Mouse (Mus musculus) kidney, embryonic 15.5 days (tissue): ENCODE results near the gene Spag17. TPM values are rescaled to one million over a fixed set of nuclear protein-coding genes. Genes with fewer than 3 reads are reported as not detected.

Source experiments
- ATAC-seq: fragments of 200-750 bp; cut with Nextera tagmentation; replicated peaks from 2 replicates; pipeline ENCODE4 v1.8.0; 2017; ENCODE audit warnings: moderate TSS enrichment; ENCODE audit not compliant: low FRiP score
- H3K27ac ChIP-seq: fragments of 300-500 bp; sonication (generic); 2 replicates; pipeline ENCODE4 v1.5.1; 2015; ENCODE audit warnings: mild to moderate bottlenecking, inconsistent platforms
- H3K27me3 ChIP-seq: fragments of 300-500 bp; sonication (generic); 2 replicates; pipeline ENCODE4 v1.6.1; 2015; ENCODE audit warnings: inconsistent platforms
- H3K36me3 ChIP-seq: fragments of 300-500 bp; sonication (generic); 2 replicates; pipeline ENCODE4 v1.6.1; 2015; ENCODE audit warnings: inconsistent platforms
- H3K4me1 ChIP-seq: fragments of 300-500 bp; sonication (generic); 2 replicates; pipeline ENCODE4 v1.6.1; 2015; ENCODE audit warnings: inconsistent platforms
- H3K4me2 ChIP-seq: fragments of 300-500 bp; sonication (generic); 2 replicates; pipeline ENCODE4 v1.6.1; 2015; ENCODE audit warnings: moderate library complexity, mild to moderate bottlenecking, inconsistent platforms
- H3K4me3 ChIP-seq: fragments of 300-500 bp; sonication (generic); replicated peaks from 2 replicates; pipeline ENCODE4 v1.5.1; 2015; ENCODE audit warnings: mild to moderate bottlenecking, inconsistent platforms
- H3K9ac ChIP-seq: fragments of 300-500 bp; sonication (generic); 2 replicates; pipeline ENCODE4 v1.6.1; 2015; ENCODE audit warnings: mild to moderate bottlenecking, inconsistent platforms
- H3K9me3 ChIP-seq: fragments of 300-500 bp; sonication (generic); replicated peaks from 2 replicates; pipeline ENCODE4 v1.6.1; 2016; ENCODE audit warnings: inconsistent platforms
- WGBS: fragments of 180-500 bp; shearing (Covaris S2); methylation state at CpG from one replicate; pipeline ENCODE4 v1.1.7; 2015; ENCODE audit warnings: mixed read lengths; 5-methylcytosine and 5-hydroxymethylcytosine counted together
- polyA plus RNA-seq: library from polyadenylated mRNA; unstranded; fragments of >200 nt; fragmentation: Nextera tagmentation; extraction: Ambion mirVana; gene quantifications from 2 replicates; pipeline ENCODE4 v1.2.1, GENCODE M21; 2015

Spag17 gene
- polyA plus RNA-seq, 1 experiment from 2014 or later: 0.51 TPM

GRCm38 (mm10) chr3:99913809-99914439 is 28.7 kb downstream of the Spag17 start:
- Histone ChIP-seq H3K27me3 (no peaks in the 10 kb centered on the region), H3K4me1 (no peaks in the 10 kb centered on the region), H3K36me3 (no peaks in the 10 kb centered on the region), H3K9ac (no peak overlapping the region), H3K4me2 (no peak overlapping the region), H3K27ac (no peak overlapping the region), H3K4me3 (no peak overlapping the region), H3K9me3 (no peaks in the 10 kb centered on the region)
- no peak for ATAC-seq
- WGBS: 88% methylated on average over 8 of the region's 8 CpGs

- no peaks in the 10 kb centered on the region for H3K9me3 ChIP-seq
- H3K4me1 ChIP-seq: no peaks in the 10 kb centered on the region
- H3K4me3 ChIP-seq: no peak overlapping the region
- no peak overlapping the region for H3K9ac ChIP-seq
- H3K36me3 ChIP-seq: no peaks in the 10 kb centered on the region
- no peaks in the 10 kb centered on the region for H3K27me3 ChIP-seq
- no peak overlapping the region for H3K4me2 ChIP-seq
- no peak for ATAC-seq
- 81% methylated on average over 3 of the region's 3 CpGs for WGBS
- no peak overlapping the region for H3K27ac ChIP-seq
Observed at GRCm38 (mm10) chr3:99922944-99923343, 37.7 kb downstream of the Spag17 start.

GRCm38 (mm10) chr3:99930920-99931620 is 45.9 kb downstream of the Spag17 start:
- H3K4me1 ChIP-seq: no peaks in the 10 kb centered on the region
- H3K27me3 ChIP-seq: no peaks in the 10 kb centered on the region
- no peak for ATAC-seq
- 50% methylated on average over 12 of the region's 12 CpGs for WGBS
- H3K36me3 ChIP-seq: no peaks in the 10 kb centered on the region
- H3K4me2 ChIP-seq: no peak overlapping the region
- no peak overlapping the region for H3K9ac ChIP-seq
- no peak overlapping the region for H3K27ac ChIP-seq
- no peak overlapping the region for H3K4me3 ChIP-seq
- H3K9me3 ChIP-seq: no peaks in the 10 kb centered on the region

- Histone ChIP-seq H3K9me3 (no peaks in the 10 kb centered on the region), H3K27me3 (peaks cover 8% of the 10 kb centered on the region), H3K27ac (no peak overlapping the region), H3K9ac (no peak overlapping the region), H3K4me1 (no peaks in the 10 kb centered on the region), H3K4me2 (no peak overlapping the region), H3K4me3 (no peak overlapping the region), H3K36me3 (no peaks in the 10 kb centered on the region)
- WGBS: 33% methylated on average over 1 of the region's 1 CpGs
- ATAC-seq: 0 out of 2 replicates have a peak, but pooled peaks have one; percentile 54
Observed at GRCm38 (mm10) chr3:99936159-99936558, 51.0 kb downstream of the Spag17 start.

GRCm38 (mm10) chr3:99938611-99939286 is 53.5 kb downstream of the Spag17 start:
- Histone ChIP-seq H3K36me3 (no peaks in the 10 kb centered on the region), H3K9me3 (no peaks in the 10 kb centered on the region), H3K4me3 (no peak overlapping the region), H3K4me1 (no peaks in the 10 kb centered on the region), H3K27me3 (peaks cover 8% of the 10 kb centered on the region), H3K9ac (no peak overlapping the region), H3K4me2 (no peak overlapping the region), H3K27ac (no peak overlapping the region)
- ATAC-seq: 0 out of 2 replicates have a peak, but pooled peaks have one; percentile 18
- 40% methylated on average over 8 of the region's 8 CpGs for WGBS

GRCm38 (mm10) chr3:99945171-99945570 is 60.0 kb downstream of the Spag17 start:
- Histone ChIP-seq H3K4me2 (no peak overlapping the region), H3K4me1 (0 out of 2 replicates have a peak, but pooled peaks cover 2% of the 10 kb centered on the region), H3K9me3 (no peaks in the 10 kb centered on the region), H3K4me3 (no peak overlapping the region), H3K27me3 (0 out of 2 replicates have a peak, but pooled peaks cover 4% of the 10 kb centered on the region), H3K9ac (no peak overlapping the region), H3K27ac (no peak overlapping the region), H3K36me3 (no peaks in the 10 kb centered on the region)
- 48% methylated on average over 2 of the region's 2 CpGs for WGBS
- ATAC-seq: no peak

GRCm38 (mm10) chr3:99954039-99954602 is 68.9 kb downstream of the Spag17 start:
- no peak for ATAC-seq
- H3K4me2 ChIP-seq: no peak overlapping the region
- H3K4me3 ChIP-seq: no peak overlapping the region
- H3K27me3 ChIP-seq: no peaks in the 10 kb centered on the region
- no peaks in the 10 kb centered on the region for H3K36me3 ChIP-seq
- H3K9me3 ChIP-seq: no peaks in the 10 kb centered on the region
- no peaks in the 10 kb centered on the region for H3K4me1 ChIP-seq
- H3K9ac ChIP-seq: no peak overlapping the region
- 62% methylated on average over 9 of the region's 9 CpGs for WGBS
- no peak overlapping the region for H3K27ac ChIP-seq

GRCm38 (mm10) chr3:99956517-99956916 is 71.3 kb downstream of the Spag17 start:
- H3K4me2 ChIP-seq: no peak overlapping the region
- no peak overlapping the region for H3K9ac ChIP-seq
- ATAC-seq: no peak
- no peaks in the 10 kb centered on the region for H3K9me3 ChIP-seq
- no peaks in the 10 kb centered on the region for H3K4me1 ChIP-seq
- no peaks in the 10 kb centered on the region for H3K27me3 ChIP-seq
- no peaks in the 10 kb centered on the region for H3K36me3 ChIP-seq
- H3K4me3 ChIP-seq: no peak overlapping the region
- no peak overlapping the region for H3K27ac ChIP-seq

GRCm38 (mm10) chr3:99959805-99960485 is 74.7 kb downstream of the Spag17 start:
- no peaks in the 10 kb centered on the region for H3K27me3 ChIP-seq
- no peaks in the 10 kb centered on the region for H3K9me3 ChIP-seq
- no peak overlapping the region for H3K27ac ChIP-seq
- H3K4me2 ChIP-seq: no peak overlapping the region
- H3K4me1 ChIP-seq: no peaks in the 10 kb centered on the region
- no peak overlapping the region for H3K4me3 ChIP-seq
- WGBS: 53% methylated on average over 7 of the region's 7 CpGs
- no peak overlapping the region for H3K9ac ChIP-seq
- no peaks in the 10 kb centered on the region for H3K36me3 ChIP-seq
- no peak for ATAC-seq

GRCm38 (mm10) chr3:99964345-99964744 is 79.1 kb downstream of the Spag17 start:
- Histone ChIP-seq H3K27ac (no peak overlapping the region), H3K4me3 (no peak overlapping the region), H3K4me2 (no peak overlapping the region), H3K27me3 (no peaks in the 10 kb centered on the region), H3K9me3 (no peaks in the 10 kb centered on the region), H3K9ac (no peak overlapping the region), H3K36me3 (no peaks in the 10 kb centered on the region), H3K4me1 (no peaks in the 10 kb centered on the region)
- ATAC-seq: no peak
- 86% methylated on average over 6 of the region's 6 CpGs for WGBS

- Histone ChIP-seq H3K4me2 (no peak overlapping the region), H3K27me3 (no peaks in the 10 kb centered on the region), H3K4me1 (no peaks in the 10 kb centered on the region), H3K36me3 (no peaks in the 10 kb centered on the region), H3K4me3 (no peak overlapping the region), H3K27ac (no peak overlapping the region), H3K9ac (no peak overlapping the region), H3K9me3 (no peaks in the 10 kb centered on the region)
- no peak for ATAC-seq
- 25% methylated on average over 4 of the region's 4 CpGs for WGBS
Observed at GRCm38 (mm10) chr3:99965863-99966262, 80.7 kb downstream of the Spag17 start.

GRCm38 (mm10) chr3:99966285-99966684 is 81.1 kb downstream of the Spag17 start:
- 35% methylated on average over 2 of the region's 2 CpGs for WGBS
- ATAC-seq: no peak
- Histone ChIP-seq H3K36me3 (no peaks in the 10 kb centered on the region), H3K4me1 (no peaks in the 10 kb centered on the region), H3K27me3 (no peaks in the 10 kb centered on the region), H3K27ac (no peak overlapping the region), H3K9me3 (no peaks in the 10 kb centered on the region), H3K4me3 (no peak overlapping the region), H3K9ac (no peak overlapping the region), H3K4me2 (no peak overlapping the region)
